Mouse (Mus musculus) effector memory CD4-positive, alpha-beta T cell, adult 5 months (primary cell): Measurements from ENCODE around the gene Gm3106. TPM values are rescaled to one million over a fixed set of nuclear protein-coding genes. Genes with fewer than 3 reads are reported as not detected.

Experiments used
- polyA plus RNA-seq: library from polyadenylated mRNA; unstranded; fragments of 100-300 nt; shearing (Covaris generic); gene quantifications from one replicate; pipeline ENCODE4 v1.2.1, GENCODE M21; 2017

Gm3106 gene
- polyA plus RNA-seq: 0.25 TPM

GRCm38 (mm10) chr5:94217705-94218104 is at the start of gene Gm3106:
TSS of gene Gm3106 (plus strand) at chr5:94218005.

Other genes with a start within 250 kb of the Gm3106 start
- not detected for gene BC061212, start 147.5 kb upstream of the Gm3106 start, polyA plus RNA-seq
- gene Gm6351, start 141.6 kb upstream of the Gm3106 start, polyA plus RNA-seq: not detected
- not detected for gene A430089I19Rik, start 88.8 kb downstream of the Gm3106 start, polyA plus RNA-seq
- not detected for gene Gm6502, start 96.4 kb downstream of the Gm3106 start, polyA plus RNA-seq
- gene AA792892, start 121.7 kb downstream of the Gm3106 start, polyA plus RNA-seq: not detected
- not detected for gene Gm7682, start 227.8 kb downstream of the Gm3106 start, polyA plus RNA-seq